Mouse (Mus musculus) liver, embryonic 12.5 days (tissue): ENCODE data around the gene C530008M17Rik. TPM values are rescaled to one million over a fixed set of nuclear protein-coding genes. Genes with fewer than 3 reads are reported as not detected.
A peak's percentile ranks its signal among the peaks of the same experiment; 100 is the strongest.

Experiments
- ATAC-seq: fragments of 200-750 bp; cut with Nextera tagmentation; 2 replicates; pipeline ENCODE4 v1.8.0; 2017; ENCODE audit warnings: moderate number of reproducible peaks, mild to moderate bottlenecking, moderate library complexity
- H3K27ac ChIP-seq: fragments of 300-500 bp; sonication (generic); 2 replicates; pipeline ENCODE4 v1.5.1; 2016; ENCODE audit warnings: mild to moderate bottlenecking
- H3K27me3 ChIP-seq: fragments of 300-500 bp; sonication (generic); replicated peaks from 2 replicates; pipeline ENCODE4 v1.6.1; 2016; ENCODE audit warnings: mild to moderate bottlenecking, moderate library complexity
- H3K36me3 ChIP-seq: fragments of 300-500 bp; sonication (generic); 2 replicates; pipeline ENCODE4 v1.6.1; 2016; ENCODE audit warnings: mild to moderate bottlenecking, moderate library complexity
- H3K4me1 ChIP-seq: fragments of 300-500 bp; sonication (generic); 2 replicates; pipeline ENCODE4 v1.6.1; 2016
- H3K4me2 ChIP-seq: fragments of 300-500 bp; sonication (generic); 2 replicates; pipeline ENCODE4 v1.6.1; 2016; ENCODE audit warnings: mild to moderate bottlenecking, moderate library complexity
- H3K4me3 ChIP-seq: fragments of 300-500 bp; sonication (generic); 2 replicates; pipeline ENCODE4 v1.5.1; 2016; ENCODE audit warnings: mild to moderate bottlenecking, moderate library complexity
- H3K9ac ChIP-seq: fragments of 300-500 bp; sonication (generic); 2 replicates; pipeline ENCODE4 v1.6.1; 2016; ENCODE audit warnings: mild to moderate bottlenecking, moderate library complexity
- H3K9me3 ChIP-seq: fragments of 300-500 bp; sonication (generic); replicated peaks from 2 replicates; pipeline ENCODE4 v1.6.1; 2016; ENCODE audit warnings: mild to moderate bottlenecking, moderate library complexity
- WGBS: fragments of 180-500 bp; shearing (Covaris S2); methylation state at CpG from one replicate; pipeline ENCODE4 v1.1.7; 2016; ENCODE audit not compliant: insufficient replicate concordance; 5-methylcytosine and 5-hydroxymethylcytosine counted together
- polyA plus RNA-seq: library from polyadenylated mRNA; unstranded; fragments of >200 nt; fragmentation: Nextera tagmentation; extraction: Ambion mirVana; gene quantifications from 2 replicates; pipeline ENCODE4 v1.2.1, GENCODE M21; 2016

Gene C530008M17Rik
- polyA plus RNA-seq, 1 experiment from 2014 or later: 12.2 TPM

GRCm38 (mm10) chr5:76668118-76668517 lies 11.8 kb downstream of the C530008M17Rik start:
- 56% methylated on average over 5 of the region's 5 CpGs for WGBS
- no peak overlapping the region for H3K9ac ChIP-seq

DNA sequence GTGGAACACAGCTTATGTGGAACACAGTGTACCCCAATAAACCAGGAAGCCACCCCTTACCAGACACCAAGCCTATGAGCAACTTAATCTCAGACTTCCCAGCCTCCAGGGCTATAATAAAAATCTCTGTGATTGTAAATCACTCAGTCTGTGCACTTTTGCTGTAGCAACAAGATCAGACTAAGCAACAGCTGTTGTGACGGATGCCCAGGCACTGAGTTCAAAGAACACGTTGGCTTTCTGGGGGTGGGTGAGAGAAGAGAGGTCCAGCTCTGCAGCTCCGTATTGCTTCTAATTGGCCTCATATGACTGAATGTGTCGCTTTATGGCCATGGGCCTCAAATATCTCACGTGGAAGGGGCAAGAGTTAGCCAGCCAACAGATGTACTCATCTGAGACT lies 12.2 kb downstream of the C530008M17Rik start:
- peaks cover 25% of the 10 kb centered on the region for H3K4me1 ChIP-seq
- no peak for ATAC-seq

More at GRCm38 (mm10) chr5:76668118-76668517, 11.8 kb downstream of the C530008M17Rik start:
- H3K36me3 ChIP-seq: no peaks in the 10 kb centered on the region
- ATAC-seq: no peak
- H3K4me2 ChIP-seq: no peak overlapping the region
- peaks cover 25% of the 10 kb centered on the region for H3K4me1 ChIP-seq
- no peaks in the 10 kb centered on the region for H3K9me3 ChIP-seq
- H3K27ac ChIP-seq: no peak overlapping the region
- no peak overlapping the region for H3K4me3 ChIP-seq
- H3K27me3 ChIP-seq: no peaks in the 10 kb centered on the region

GRCm38 (mm10) chr5:76670183-76670582 lies 13.9 kb downstream of the C530008M17Rik start:
- Histone ChIP-seq H3K27ac (no peak overlapping the region), H3K4me3 (no peak overlapping the region), H3K9ac (no peak overlapping the region; the same call in 1 of the 2 replicates), H3K4me1 (peaks cover 31% of the 10 kb centered on the region), H3K4me2 (no peak overlapping the region), H3K9me3 (no peaks in the 10 kb centered on the region), H3K36me3 (no peaks in the 10 kb centered on the region), H3K27me3 (no peaks in the 10 kb centered on the region)
- no peak for ATAC-seq
- 80% methylated on average over 10 of the region's 10 CpGs for WGBS

More for the DNA sequence above, 12.2 kb downstream of the C530008M17Rik start:
- no peaks in the 10 kb centered on the region for H3K9me3 ChIP-seq
- H3K4me2 ChIP-seq: no peak overlapping the region
- WGBS: 87% methylated on average over 5 of the region's 5 CpGs
- H3K4me3 ChIP-seq: no peak overlapping the region
- H3K27ac ChIP-seq: no peak overlapping the region
- no peaks in the 10 kb centered on the region for H3K36me3 ChIP-seq
- H3K9ac ChIP-seq: no peak overlapping the region
- no peaks in the 10 kb centered on the region for H3K27me3 ChIP-seq

DNA sequence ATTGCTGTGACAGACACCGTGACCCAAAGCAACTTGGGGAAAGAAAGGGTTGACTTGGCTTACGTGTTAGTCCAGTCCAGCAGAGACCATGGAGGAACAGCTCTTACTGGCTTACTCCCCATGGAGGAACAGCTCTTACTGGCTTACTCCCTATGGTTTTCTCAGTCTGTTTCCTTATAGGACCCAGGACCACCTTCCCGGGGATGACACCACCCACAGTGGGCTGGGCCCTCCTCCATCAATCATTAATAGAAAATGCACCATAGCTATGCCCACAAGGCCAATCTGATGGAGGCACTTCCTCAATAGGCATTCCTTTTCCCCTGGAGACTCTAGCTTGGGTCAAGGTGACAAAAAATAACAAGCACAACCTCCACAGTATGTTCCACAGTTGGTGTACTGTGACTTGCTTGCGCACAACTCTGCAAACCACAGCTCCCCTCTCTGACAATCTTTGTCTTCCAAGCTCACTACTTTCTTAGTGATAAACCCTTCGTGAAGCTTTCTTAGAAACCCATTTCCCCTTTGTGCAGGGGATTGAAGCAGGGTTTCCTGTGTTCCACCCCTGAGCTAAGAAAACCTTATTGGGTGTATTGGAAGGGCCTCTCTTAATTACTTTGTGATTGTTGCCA lies 17.8 kb downstream of the C530008M17Rik start:
- no peaks in the 10 kb centered on the region for H3K9me3 ChIP-seq
- no peak overlapping the region for H3K27ac ChIP-seq
- peaks cover 27% of the 10 kb centered on the region for H3K4me1 ChIP-seq
- no peak overlapping the region for H3K4me3 ChIP-seq
- H3K36me3 ChIP-seq: no peaks in the 10 kb centered on the region
- no peak overlapping the region for H3K9ac ChIP-seq
- no peaks in the 10 kb centered on the region for H3K27me3 ChIP-seq
- 67% methylated on average over 5 of the region's 5 CpGs for whole genome bisulfite sequencing
- H3K4me2 ChIP-seq: no peak overlapping the region
- no peak for ATAC-seq

DNA sequence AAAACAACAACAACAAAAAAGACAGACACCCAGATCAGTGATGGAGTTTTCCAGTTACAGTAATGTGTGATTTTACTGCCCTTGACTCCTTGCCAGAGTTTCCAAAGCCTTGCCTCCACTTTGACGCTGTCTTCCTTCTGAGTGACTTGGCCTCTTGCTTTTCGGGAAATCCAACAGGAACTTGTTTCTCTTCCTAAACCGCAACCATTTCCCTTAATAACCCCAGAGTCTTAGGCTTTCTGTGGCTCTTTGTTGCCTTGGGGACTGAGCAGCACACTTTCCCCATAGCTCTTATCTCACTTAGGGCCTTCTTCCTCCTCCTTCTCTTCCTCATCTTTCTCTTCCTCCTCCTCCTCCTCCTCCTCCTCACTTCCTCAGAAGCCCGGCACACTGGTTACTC lies 19.1 kb downstream of the C530008M17Rik start:
- Histone ChIP-seq H3K36me3 (no peaks in the 10 kb centered on the region), H3K9ac (no peak overlapping the region), H3K9me3 (no peaks in the 10 kb centered on the region), H3K4me2 (no peak overlapping the region), H3K27ac (no peak overlapping the region; the same call in 1 of the 2 replicates), H3K4me3 (no peak overlapping the region), H3K4me1 (peaks cover 20% of the 10 kb centered on the region), H3K27me3 (no peaks in the 10 kb centered on the region)
- WGBS: 21% methylated on average over 4 of the region's 4 CpGs
- no peak for ATAC-seq

DNA sequence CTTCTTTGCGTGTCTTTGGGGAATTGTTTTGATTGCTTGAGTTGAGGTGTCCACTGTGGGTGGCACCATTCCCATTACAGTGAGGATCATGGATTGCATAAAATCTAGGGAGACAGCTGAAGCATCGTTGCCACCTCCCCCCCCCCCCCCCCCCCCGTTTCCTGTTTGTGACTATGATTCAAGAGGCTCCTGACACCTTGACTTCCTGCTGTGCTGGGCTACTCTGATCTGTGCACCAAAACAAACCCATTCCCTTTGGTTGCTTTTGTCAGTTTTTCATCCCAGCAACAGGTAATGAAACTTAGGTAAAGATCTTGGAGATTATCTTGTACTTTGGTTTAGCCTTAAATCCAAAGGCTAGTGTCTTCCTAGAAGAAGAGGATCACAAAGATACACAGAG lies 24.6 kb downstream of the C530008M17Rik start:
- no peak for ATAC-seq

GRCm38 (mm10) chr5:76681895-76682656 lies 25.8 kb downstream of the C530008M17Rik start:
- Histone ChIP-seq H3K4me1 (peaks cover 58% of the 10 kb centered on the region), H3K4me3 (no peak overlapping the region), H3K27me3 (no peaks in the 10 kb centered on the region), H3K9ac (no peak overlapping the region), H3K36me3 (no peaks in the 10 kb centered on the region), H3K9me3 (no peaks in the 10 kb centered on the region), H3K4me2 (no peak overlapping the region), H3K27ac (0 out of 2 replicates have a peak overlapping the region, but pooled peaks have one; percentile 13)
- WGBS: 75% methylated on average over 4 of the region's 4 CpGs
- ATAC-seq: no peak

More for the DNA sequence above, 24.6 kb downstream of the C530008M17Rik start:
- H3K4me3 ChIP-seq: no peak overlapping the region
- H3K27ac ChIP-seq: no peak overlapping the region
- H3K27me3 ChIP-seq: no peaks in the 10 kb centered on the region
- H3K4me1 ChIP-seq: peaks cover 51% of the 10 kb centered on the region
- no peaks in the 10 kb centered on the region for H3K9me3 ChIP-seq
- no peak overlapping the region for H3K4me2 ChIP-seq
- 46% methylated on average over 3 of the region's 3 CpGs for WGBS
- no peaks in the 10 kb centered on the region for H3K36me3 ChIP-seq
- H3K9ac ChIP-seq: no peak overlapping the region

GRCm38 (mm10) chr5:76683455-76683854 lies 27.1 kb downstream of the C530008M17Rik start:
- Histone ChIP-seq H3K4me1 (peaks cover 72% of the 10 kb centered on the region), H3K27ac (0 out of 2 replicates have a peak overlapping the region, but pooled peaks have one; percentile 39)

DNA sequence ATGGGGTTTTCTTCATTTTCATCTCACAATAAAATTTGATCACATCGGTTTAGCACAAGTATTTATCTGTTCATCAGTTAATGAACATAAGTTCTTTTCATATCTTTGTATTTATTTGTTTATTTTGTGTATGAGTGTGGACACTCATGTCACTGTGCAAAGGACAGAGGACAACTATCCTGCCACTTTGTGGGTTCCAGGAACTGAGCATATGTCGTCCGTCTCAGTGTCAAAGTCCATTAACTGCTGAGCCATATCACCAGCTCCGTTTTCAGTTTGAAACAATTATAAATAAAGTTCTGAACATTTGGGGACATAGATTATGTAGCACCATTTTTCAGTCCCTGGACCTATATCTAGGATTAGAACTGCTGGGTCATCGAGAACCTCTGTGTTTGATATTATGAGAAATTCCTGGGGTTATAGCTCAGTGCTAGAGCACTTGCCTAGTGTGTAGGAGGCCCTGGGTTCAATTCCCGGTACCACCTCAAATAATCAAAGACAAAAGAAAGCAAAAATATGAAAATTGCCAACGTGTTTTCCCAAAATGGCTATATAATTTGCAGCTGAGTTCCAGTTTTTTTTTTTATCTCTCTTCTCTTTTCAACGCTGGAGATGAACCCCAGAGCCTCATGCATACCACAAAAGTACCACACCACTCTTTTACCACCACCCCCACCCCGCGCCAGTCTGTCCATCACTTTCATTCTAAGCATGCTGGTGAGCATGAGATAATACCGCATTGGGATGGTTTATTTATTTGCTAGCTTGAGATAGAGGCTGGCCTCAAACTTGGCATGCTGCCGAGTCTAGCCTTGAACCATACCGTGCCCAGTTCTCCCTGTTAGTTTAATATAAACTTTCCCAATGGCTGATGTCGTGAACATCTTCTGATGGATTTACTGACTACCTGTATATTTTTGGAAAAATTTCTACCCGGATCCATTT lies 28.6 kb downstream of the C530008M17Rik start:
- H3K9me3 ChIP-seq: no peaks in the 10 kb centered on the region
- H3K4me2 ChIP-seq: peak overlapping the region; percentile 37
- no peak overlapping the region for H3K9ac ChIP-seq
- H3K36me3 ChIP-seq: no peaks in the 10 kb centered on the region
- no peak overlapping the region for H3K4me3 ChIP-seq
- 40% methylated on average over 15 of the region's 15 CpGs for WGBS
- no peaks in the 10 kb centered on the region for H3K27me3 ChIP-seq
- H3K27ac ChIP-seq: peak overlapping the region; percentile 66
- peaks cover 80% of the 10 kb centered on the region for H3K4me1 ChIP-seq
- peak; percentile 88 for ATAC-seq

More at GRCm38 (mm10) chr5:76683455-76683854, 27.1 kb downstream of the C530008M17Rik start:
- Histone ChIP-seq H3K9me3 (no peaks in the 10 kb centered on the region), H3K27me3 (no peaks in the 10 kb centered on the region), H3K4me2 (no peak overlapping the region), H3K9ac (no peak overlapping the region), H3K4me3 (no peak overlapping the region), H3K36me3 (no peaks in the 10 kb centered on the region)
- no peak for ATAC-seq
- WGBS: 74% methylated on average over 5 of the region's 5 CpGs

DNA sequence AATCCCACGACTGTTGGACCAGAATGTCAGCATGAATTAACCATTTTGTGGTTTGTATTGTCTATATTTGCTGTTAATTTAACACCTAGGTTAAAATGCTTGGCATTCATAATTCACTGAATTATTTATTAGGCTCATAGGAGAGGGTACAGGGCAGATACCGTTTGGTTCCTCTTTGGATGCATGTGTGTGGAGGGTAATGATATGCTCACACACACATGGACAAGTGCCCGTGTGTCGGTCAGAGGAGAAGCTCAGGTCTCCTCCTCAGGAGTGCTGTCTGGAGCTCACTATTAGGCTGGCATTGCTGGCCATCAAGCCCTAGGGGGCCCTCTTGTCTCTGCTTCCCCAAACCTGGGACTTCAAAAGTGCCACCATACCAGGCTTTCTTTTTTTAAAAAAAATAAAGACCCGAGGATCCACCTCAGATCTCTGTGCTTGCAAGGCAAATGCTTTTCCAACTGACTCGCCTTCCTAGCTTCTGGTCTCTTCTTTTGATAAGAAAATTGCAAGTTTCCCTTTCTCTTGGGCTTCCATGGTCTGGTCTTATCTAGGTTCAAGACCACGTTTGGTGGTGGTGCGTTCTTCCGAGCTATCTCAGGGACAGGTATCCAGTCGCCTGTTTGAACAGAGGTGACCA lies 31.8 kb downstream of the C530008M17Rik start:
- no peaks in the 10 kb centered on the region for H3K9me3 ChIP-seq
- peak overlapping the region; percentile 57 for H3K27ac ChIP-seq
- ATAC-seq: 0 out of 2 replicates have a peak, but pooled peaks have one; percentile 38
- 27% methylated on average over 10 of the region's 10 CpGs for WGBS
- H3K4me3 ChIP-seq: no peak overlapping the region
- H3K36me3 ChIP-seq: no peaks in the 10 kb centered on the region
- H3K9ac ChIP-seq: no peak overlapping the region
- H3K27me3 ChIP-seq: no peaks in the 10 kb centered on the region
- peaks cover 63% of the 10 kb centered on the region for H3K4me1 ChIP-seq
- peak overlapping the region; percentile 42 for H3K4me2 ChIP-seq

DNA sequence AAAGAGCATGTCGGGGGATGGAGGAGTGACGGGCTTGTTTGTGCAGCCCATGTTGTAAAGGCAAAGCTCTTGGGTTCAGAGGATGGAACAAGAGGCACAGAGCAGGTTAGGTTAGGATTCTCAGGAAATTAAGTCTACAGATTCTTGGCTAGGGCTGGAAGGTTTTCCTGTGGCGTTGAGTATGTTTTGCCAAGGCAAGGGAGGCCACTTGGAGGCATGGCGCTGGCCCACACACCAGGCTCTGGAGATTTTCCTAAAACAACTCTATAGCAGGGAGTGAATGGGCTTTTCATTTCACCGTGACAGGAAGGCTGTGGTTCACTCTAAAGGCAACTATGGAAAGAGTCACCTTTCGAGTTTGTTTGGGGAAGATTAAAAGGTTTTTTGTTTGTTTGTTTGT lies 32.3 kb downstream of the C530008M17Rik start:
- peak overlapping the region; percentile 57 for H3K27ac ChIP-seq
- no peak overlapping the region for H3K4me3 ChIP-seq
- H3K27me3 ChIP-seq: no peaks in the 10 kb centered on the region
- peaks cover 62% of the 10 kb centered on the region for H3K4me1 ChIP-seq
- no peak for ATAC-seq
- H3K36me3 ChIP-seq: no peaks in the 10 kb centered on the region
- H3K9me3 ChIP-seq: no peaks in the 10 kb centered on the region
- no peak overlapping the region for H3K9ac ChIP-seq
- peak overlapping the region; percentile 42 for H3K4me2 ChIP-seq
- WGBS: 77% methylated on average over 6 of the region's 6 CpGs
